Mouse (Mus musculus): Measurements from ENCODE around the gene Vmn1r46. TPM values are rescaled to one million over a fixed set of nuclear protein-coding genes. Genes with fewer than 3 reads are reported as not detected.
"Not testable (repeated sequence)": the region's sequence is repeated elsewhere in the genome, so short reads cannot be mapped to it uniquely, and the experiment has no call there.

Vmn1r46 gene
- total RNA-seq (2021): not detected
- long read RNA-seq, experiment 1: 0 reads
- long read RNA-seq, experiment 2: 0 reads

- DNase-seq: no peak
Measured at GRCm38 (mm10) chr6:89969013-89969412, at the start of gene Vmn1r46. Vmn1r46 (plus strand) TSS chr6:89969313.

GRCm38 (mm10) chr6:89940498-89940897 is 28.6 kb upstream of the Vmn1r46 start, which contains the start of gene Vmn1r45:
Vmn1r45 (minus strand) TSS chr6:89940598.
- not testable (repeated sequence) for DNase-seq

DNA sequence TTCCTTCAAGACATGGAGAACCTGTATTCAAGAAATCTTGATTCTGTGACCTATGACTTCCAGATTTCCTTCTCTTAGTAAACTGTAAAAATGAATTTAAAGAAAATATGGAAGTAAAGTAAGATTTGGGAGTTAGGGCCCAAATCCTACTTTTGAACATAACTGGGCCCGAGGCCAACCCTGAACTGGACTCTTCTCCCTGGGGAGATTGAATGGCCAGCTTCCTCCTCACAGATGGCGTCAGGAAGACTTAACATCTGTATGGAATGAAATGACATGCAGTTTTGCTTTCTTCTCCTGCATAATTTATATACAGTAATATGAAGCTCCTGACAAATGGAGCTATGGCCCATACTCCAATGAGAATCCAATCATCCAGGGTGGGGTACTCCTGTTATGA is 28.2 kb upstream of the Vmn1r46 start:
- DNase-seq: no peak

DNA sequence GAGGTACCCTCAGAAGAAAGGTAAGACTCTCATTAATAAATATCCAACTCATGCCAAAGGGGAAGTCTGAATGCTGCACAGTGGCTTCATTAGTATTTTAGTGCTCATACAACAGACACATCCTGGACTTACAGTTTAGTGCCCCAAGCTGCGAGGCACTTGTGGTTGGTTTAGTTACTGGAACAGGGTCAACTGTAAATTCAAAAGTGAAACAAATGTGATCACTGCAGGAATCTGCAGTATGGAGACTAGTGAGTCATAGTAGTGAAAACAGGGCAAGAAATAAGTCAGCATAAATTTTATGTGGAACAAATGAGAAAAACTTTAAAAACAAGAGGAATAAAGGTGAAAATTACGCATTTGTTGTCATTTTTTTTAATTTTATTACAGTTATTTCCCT is 15.6 kb upstream of the Vmn1r46 start:
- DNase-seq: no peak

GRCm38 (mm10) chr6:89966341-89966740 is 2.8 kb upstream of the Vmn1r46 start:
- no peak for DNase-seq

- DNase-seq: no peak
Measured at GRCm38 (mm10) chr6:89985989-89986388, 16.9 kb downstream of the Vmn1r46 start.

GRCm38 (mm10) chr6:90015847-90016246 is 46.7 kb downstream of the Vmn1r46 start, which contains the start of gene Vmn1r47:
Vmn1r47 (plus strand) TSS chr6:90016147.
- not testable (repeated sequence) for DNase-seq

Other genes with a start within 250 kb of the Vmn1r46 start
- gene Vmn1r41, start 228.5 kb upstream of the Vmn1r46 start, total RNA-seq (2021): not detected
- not detected for gene Vmn1r42, start 92.9 kb upstream of the Vmn1r46 start, total RNA-seq (2021)
- not detected for gene Vmn1r43, start 92.9 kb upstream of the Vmn1r46 start, total RNA-seq (2021)
- gene Vmn1r44, start 85.7 kb upstream of the Vmn1r46 start, total RNA-seq (2021): not detected
- not detected for gene Vmn1r45, start 28.7 kb upstream of the Vmn1r46 start, total RNA-seq (2021)
- not detected for gene Vmn1r47, start 46.8 kb downstream of the Vmn1r46 start, total RNA-seq (2021)
- gene Vmn1r48, start 67.5 kb downstream of the Vmn1r46 start, total RNA-seq (2021): not detected
- gene Vmn1r49, start 109.2 kb downstream of the Vmn1r46 start, total RNA-seq (2021): not detected
- not detected for gene Vmn1r50, start 132.1 kb downstream of the Vmn1r46 start, total RNA-seq (2021)
- gene Vmn1r51, start 153.3 kb downstream of the Vmn1r46 start, total RNA-seq (2021): not detected
- gene Vmn1r52, start 205.5 kb downstream of the Vmn1r46 start, total RNA-seq (2021): not detected
- not detected for gene V1ra8, start 233.5 kb downstream of the Vmn1r46 start, total RNA-seq (2021)

Data from adrenal gland, postnatal 10 days (tissue).